Mouse (Mus musculus) olfactory bulb, adult 2 months (tissue): Measurements from ENCODE around the gene 4930426L09Rik.

Source experiments
- CTCF ChIP-seq: fragments of 200-500 bp; IDR thresholded peaks from 2 replicates; pipeline ENCODE4 v1.5.1; 2012; ENCODE audit warnings: low read depth, mild to moderate bottlenecking, low read length, moderate library complexity; ENCODE audit not compliant: insufficient read depth
- POLR2A ChIP-seq: fragments of 200-500 bp; IDR thresholded peaks from 2 replicates; pipeline ENCODE4 v1.6.1; 2012; ENCODE audit warnings: mild to moderate bottlenecking, low read depth, low read length, moderate library complexity; ENCODE audit not compliant: insufficient read depth

GRCm38 (mm10) chr2:18954422-18954821 lies 43.7 kb upstream of the 4930426L09Rik start:
- TF ChIP-seq CTCF, result no peak
- no peak for TF ChIP-seq POLR2A
